ENCODE assay signal across 8 mouse cellular contexts in the genomic region with DNA sequence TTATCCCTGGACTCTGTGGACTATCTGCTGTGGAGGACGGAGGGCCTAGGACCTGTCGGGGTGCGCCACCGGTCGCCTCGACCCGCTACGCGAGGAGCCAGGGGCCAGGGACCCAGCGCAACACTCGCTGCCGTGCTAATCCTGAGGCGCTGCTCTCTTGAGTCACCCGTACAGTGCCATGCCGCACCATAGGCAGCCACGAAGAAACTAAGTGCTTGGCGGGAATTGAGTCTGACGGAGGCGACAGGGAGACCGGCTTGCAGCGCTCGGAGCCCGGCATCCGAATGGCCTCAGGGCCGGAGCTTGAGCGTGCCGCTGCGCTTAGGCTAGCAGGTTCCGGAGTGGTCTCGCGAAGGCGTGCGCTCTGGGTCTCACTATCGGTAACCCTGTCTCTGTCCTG. TPM values are rescaled to one million over a fixed set of nuclear protein-coding genes. Genes with fewer than 3 reads are reported as not detected.
DNase-seq lines count a peak whose midpoint lies in the region; ATAC-seq and TF ChIP-seq lines count a peak whose summit lies in the region.

No protein-coding gene starts in this region.

- peak overlapping the region; percentile 64 for H3K4me3 ChIP-seq in hindbrain, embryonic 10.5 days
- peak overlapping the region; percentile 59 for H3K4me3 ChIP-seq in midbrain, embryonic 13.5 days (replicated peaks)
- no peak overlapping the region for H3K4me3 ChIP-seq in cerebellum, adult 2 months (replicated peaks; ENCODE audit: insufficient read depth, low read depth, low read length)

- peak; percentile 7 for DNase-seq in gastrocnemius, postnatal 10 days
- DNase-seq in gastrocnemius, adult 8-10 months (ENCODE audit: low spot score in 2 of 2), result no peak
- peak; percentile 11 for DNase-seq in 3134 (ENCODE audit: extremely low read depth, insufficient read length, low spot score)
- DNase-seq in embryo, embryonic 9.5 days (ENCODE audit: extremely low spot score), result peak; percentile 62
- peak; percentile 58 for DNase-seq in hindbrain, embryonic 10.5 days (ENCODE audit: low spot score)
- DNase-seq in spleen, postnatal 10 days (ENCODE audit: low spot score in 2 of 2), result no peak
- DNase-seq in cerebellum, adult 2 months, result no peak

- peaks cover 34% of the 10 kb centered on the region for H3K4me1 ChIP-seq in hindbrain, embryonic 10.5 days (replicated peaks)
- peaks cover 29% of the 10 kb centered on the region for H3K4me1 ChIP-seq in midbrain, embryonic 13.5 days (replicated peaks)
- H3K4me1 ChIP-seq in cerebellum, adult 2 months (ENCODE audit: control insufficient read depth, insufficient read depth, low read length), result no peaks in the 10 kb centered on the region

- WGBS in hindbrain, embryonic 10.5 days, result under 1% methylated on average over 34 of the region's 34 CpGs
- under 1% methylated on average over 34 of the region's 34 CpGs for WGBS in midbrain, embryonic 13.5 days
- under 1% methylated on average over 34 of the region's 34 CpGs for WGBS in cerebellum, adult 2 months

- TF ChIP-seq POLR2A in cerebellum, adult 2 months (IDR thresholded peaks at IDR 0.05; ENCODE audit: borderline replicate concordance, insufficient read depth, low read length), result no peak

- no peaks in the 10 kb centered on the region for H3K9me3 ChIP-seq in hindbrain, embryonic 10.5 days
- H3K9me3 ChIP-seq in midbrain, embryonic 13.5 days, result no peaks in the 10 kb centered on the region

- H3K4me2 ChIP-seq in midbrain, embryonic 13.5 days (replicated peaks), result peak overlapping the region; percentile 99

- H3K27ac ChIP-seq in hindbrain, embryonic 10.5 days, result no peak overlapping the region
- H3K27ac ChIP-seq in midbrain, embryonic 13.5 days, result no peak overlapping the region
- H3K27ac ChIP-seq in cerebellum, adult 2 months (ENCODE audit: insufficient read depth, low read length), result no peak overlapping the region

- no peak overlapping the region for H3K9ac ChIP-seq in midbrain, embryonic 13.5 days (replicated peaks)

- no peak for TF ChIP-seq CTCF in cerebellum, adult 2 months (IDR thresholded peaks at IDR 0.05; ENCODE audit: borderline replicate concordance, insufficient read depth, low read depth, low read length)

- no peaks in the 10 kb centered on the region for H3K36me3 ChIP-seq in hindbrain, embryonic 10.5 days
- no peaks in the 10 kb centered on the region for H3K36me3 ChIP-seq in midbrain, embryonic 13.5 days

- peaks cover 100% of the 10 kb centered on the region for H3K27me3 ChIP-seq in hindbrain, embryonic 10.5 days (ENCODE audit: insufficient read depth, poor library complexity, severe bottlenecking)
- H3K27me3 ChIP-seq in midbrain, embryonic 13.5 days, result peaks cover 95% of the 10 kb centered on the region
- peaks cover 4% of the 10 kb centered on the region; the same call in 1 of the 2 replicates for H3K27me3 ChIP-seq in cerebellum, adult 2 months (ENCODE audit: control insufficient read depth, insufficient read depth, low read length)

- no peak for ATAC-seq in midbrain, embryonic 13.5 days

RNA-seq across cellular contexts. Expression of a gene that starts 1.6 kb away (rescaled TPM):
- total RNA-seq in gastrocnemius, postnatal 10 days (2021), result 10 to 100 TPM; 10.5 to 10.7 TPM
- 10 to 100 TPM in 2 of 4 experiments, 1 to 10 TPM in 2; 8.4 to 13.1 (median 10.5) TPM for total RNA-seq in gastrocnemius, adult 8-10 months (2022)
- polyA plus RNA-seq in hindbrain, embryonic 10.5 days (2016; fragmentation: Nextera tagmentation; extraction: Ambion mirVana), result 0.07 and 0.12 TPM in 2 replicates
- polyA plus RNA-seq in midbrain, embryonic 13.5 days (2015; fragmentation: Nextera tagmentation; extraction: Ambion mirVana), result 0.13 TPM in 1 of 2 replicates, not detected in the other
- 0.79 and 1.0 TPM in 2 replicates for polyA plus RNA-seq in cerebellum, adult 2 months (2012; rRNA removed)

Comparison
In these comparisons a context has a peak if more than half of its experiments do, and no peak if none do; other contexts are left out.
1. DNase-seq: peak in gastrocnemius, postnatal 10 days (single experiment), 3134 (single experiment), embryo, embryonic 9.5 days (single experiment) and hindbrain, embryonic 10.5 days (single experiment); none in gastrocnemius, adult 8-10 months (0 of 2), spleen, postnatal 10 days (0 of 2) and cerebellum, adult 2 months (0 of 2).